Mouse (Mus musculus) heart, adult 2 months (tissue): ENCODE data around the gene Kremen1. TPM values are rescaled to one million over a fixed set of nuclear protein-coding genes. Genes with fewer than 3 reads are reported as not detected.

Experiments used
- DNase-seq, 2 experiments: peaks; one replicate each; pipeline ENCODE4 v3.0.0; 2021
- H3K27ac ChIP-seq: fragments of 200-600 bp; 2 replicates; pipeline ENCODE4 v1.8.1; 2022
- H3K27me3 ChIP-seq: fragments of 200-500 bp; 2 replicates; pipeline ENCODE4 v1.6.1; 2012; ENCODE audit warnings: mild to moderate bottlenecking, low read length, inconsistent platforms, mixed read lengths; ENCODE audit not compliant: control insufficient read depth, insufficient read depth
- H3K36me3 ChIP-seq: fragments of 200-500 bp; 2 replicates; pipeline ENCODE4 v1.6.1; 2012; ENCODE audit warnings: low read length, inconsistent platforms; ENCODE audit not compliant: control insufficient read depth, insufficient read depth
- H3K4me1 ChIP-seq: fragments of 200-500 bp; 2 replicates; pipeline ENCODE4 v1.6.1; 2011; ENCODE audit warnings: low read length; ENCODE audit not compliant: control insufficient read depth, insufficient read depth
- H3K4me3 ChIP-seq: fragments of 200-600 bp; 2 replicates; pipeline ENCODE4 v1.8.1; 2022
- H3K79me2 ChIP-seq: fragments of 200-500 bp; replicated peaks from 2 replicates; pipeline ENCODE4 v1.6.1; 2012; ENCODE audit warnings: mild to moderate bottlenecking, inconsistent platforms, low read length, moderate library complexity, mixed read lengths; ENCODE audit not compliant: control insufficient read depth, insufficient read depth
- H3K9ac ChIP-seq: fragments of 200-500 bp; 2 replicates; pipeline ENCODE4 v1.6.1; 2012; ENCODE audit warnings: low read depth, mild to moderate bottlenecking, control low read depth, inconsistent platforms, low read length, mixed read lengths
- CTCF ChIP-seq: fragments of 200-600 bp; IDR thresholded peaks from 2 replicates; pipeline ENCODE4 v1.8.1; 2022; ENCODE audit warnings: antibody characterized with exemption, mild to moderate bottlenecking, moderate library complexity
- EP300 ChIP-seq: fragments of 200-500 bp; IDR thresholded peaks from 2 replicates; pipeline ENCODE4 v1.6.1; 2011; ENCODE audit warnings: low read depth, low read length, control low read depth; ENCODE audit not compliant: insufficient read depth
- POLR2A ChIP-seq: fragments of 200-500 bp; IDR thresholded peaks from 2 replicates; pipeline ENCODE4 v1.6.1; 2011; ENCODE audit warnings: mild to moderate bottlenecking, low read depth, low read length, control low read depth; ENCODE audit not compliant: insufficient read depth
- WGBS: fragments of 180-500 bp; shearing (Covaris S2); methylation state at CpG from one replicate; pipeline ENCODE4 v1.1.7; 2018; 5-methylcytosine and 5-hydroxymethylcytosine counted together
- intact Hi-C: fragments of 180-260 bp; cut with DNase I; formaldehyde crosslinking; loops from one replicate; pipeline ENCODE4 v1.15.1; 2025
- polyA plus RNA-seq: library from polyadenylated mRNA; depleted of rRNA; stranded (reverse); fragments of >200 nt; gene quantifications from 2 replicates; pipeline ENCODE4 v1.2.3, GENCODE M21; 2012
- total RNA-seq, 2 experiments: library from RNA; stranded (reverse); gene quantifications; 2 replicates each; pipeline ENCODE4 v1.2.3; 2021

Kremen1 gene
- total and polyA plus RNA-seq, 3 experiments: 59.7 to 93.9 (median 80.3) TPM

GRCm38 (mm10) chr11:5253528-5253927 lies 7.8 kb downstream of the Kremen1 start:
- Histone ChIP-seq H3K4me3 (no peak overlapping the region), H3K27me3 (no peaks in the 10 kb centered on the region), H3K4me1 (peaks cover 11% of the 10 kb centered on the region), H3K9ac (no peak overlapping the region), H3K79me2 (peaks cover 7% of the 10 kb centered on the region), H3K36me3 (peaks cover 8% of the 10 kb centered on the region), H3K27ac (peak overlapping the region; percentile 18; the same call in 1 of the 2 replicates)
- TF ChIP-seq EP300 (no peak), CTCF (no peak), POLR2A (no peak)
- DNase-seq: no peak
- intact Hi-C loops: no loop called here
- WGBS: 20% methylated on average over 3 of the region's 3 CpGs

- Histone ChIP-seq H3K4me3 (no peak overlapping the region), H3K79me2 (peaks cover 9% of the 10 kb centered on the region), H3K27ac (no peak overlapping the region), H3K27me3 (no peaks in the 10 kb centered on the region), H3K4me1 (peaks cover 11% of the 10 kb centered on the region), H3K36me3 (peaks cover 8% of the 10 kb centered on the region), H3K9ac (no peak overlapping the region)
- intact Hi-C loops: no loop called here
- 91% methylated on average over 8 of the region's 8 CpGs for WGBS
- DNase-seq: no peak
- TF ChIP-seq POLR2A (no peak), CTCF (no peak), EP300 (no peak)
Observed at GRCm38 (mm10) chr11:5252727-5253126, 8.6 kb downstream of the Kremen1 start.

- TF ChIP-seq POLR2A: no peak
- no peak for TF ChIP-seq CTCF
- TF ChIP-seq EP300: no peak
- intact Hi-C loops: no loop called here
- DNase-seq: no peak
- no peak overlapping the region for H3K27ac ChIP-seq
- H3K4me1 ChIP-seq: peaks cover 9% of the 10 kb centered on the region
- no peak overlapping the region for H3K4me3 ChIP-seq
- H3K79me2 ChIP-seq: peaks cover 9% of the 10 kb centered on the region
- H3K27me3 ChIP-seq: no peaks in the 10 kb centered on the region
- H3K36me3 ChIP-seq: peaks cover 8% of the 10 kb centered on the region
- H3K9ac ChIP-seq: no peak overlapping the region
- whole genome bisulfite sequencing: 65% methylated on average over 6 of the region's 6 CpGs
Observed at GRCm38 (mm10) chr11:5251112-5251511, 10.2 kb downstream of the Kremen1 start.

- H3K79me2 ChIP-seq: peaks cover 8% of the 10 kb centered on the region
- WGBS: 68% methylated on average over 2 of the region's 2 CpGs
- no peaks in the 10 kb centered on the region for H3K27me3 ChIP-seq
- H3K36me3 ChIP-seq: peaks cover 4% of the 10 kb centered on the region; the same call in 1 of the 2 replicates
- no peak for DNase-seq
- H3K4me1 ChIP-seq: peaks cover 18% of the 10 kb centered on the region
- no peak overlapping the region for H3K9ac ChIP-seq
- TF ChIP-seq POLR2A (no peak), EP300 (no peak), CTCF (no peak)
- intact Hi-C loops: no loop called here
- H3K27ac ChIP-seq: no peak overlapping the region
- no peak overlapping the region for H3K4me3 ChIP-seq
Observed at GRCm38 (mm10) chr11:5248200-5248599, 13.2 kb downstream of the Kremen1 start.

- peak overlapping the region; percentile 78 for H3K27ac ChIP-seq
Observed at GRCm38 (mm10) chr11:5245431-5245830, 15.9 kb downstream of the Kremen1 start.

GRCm38 (mm10) chr11:5244749-5245130 lies 16.6 kb downstream of the Kremen1 start:
- Histone ChIP-seq H3K4me3 (peak overlapping the region; percentile 30; the same call in 1 of the 2 replicates), H3K4me1 (peaks cover 18% of the 10 kb centered on the region), H3K9ac (no peak overlapping the region), H3K79me2 (peaks cover 4% of the 10 kb centered on the region; the same call in 1 of the 2 replicates), H3K27ac (peak overlapping the region; percentile 78), H3K36me3 (peaks cover 7% of the 10 kb centered on the region), H3K27me3 (no peaks in the 10 kb centered on the region)
- intact Hi-C loops: loop anchor here (2.0 kb wide), 1 partner anchor 16 kb away; the partner anchor contains the start of gene Kremen1
- 20% methylated on average over 8 of the region's 8 CpGs for WGBS
- peak; percentile 23 to 34 for DNase-seq
- TF ChIP-seq CTCF (no peak), POLR2A (no peak), EP300 (no peak)

More at GRCm38 (mm10) chr11:5245431-5245830, 15.9 kb downstream of the Kremen1 start:
- TF ChIP-seq CTCF: no peak
- TF ChIP-seq POLR2A: no peak
- no peak for TF ChIP-seq EP300
- 36% methylated on average over 7 of the region's 7 CpGs for WGBS
- intact Hi-C loops: loop anchor here (2.0 kb wide), 1 partner anchor 15 kb away; the partner anchor contains the start of gene Kremen1
- no peaks in the 10 kb centered on the region for H3K27me3 ChIP-seq
- no peak for DNase-seq
- H3K36me3 ChIP-seq: peaks cover 4% of the 10 kb centered on the region; the same call in 1 of the 2 replicates
- no peak overlapping the region for H3K9ac ChIP-seq
- peaks cover 18% of the 10 kb centered on the region for H3K4me1 ChIP-seq
- peaks cover 4% of the 10 kb centered on the region; the same call in 1 of the 2 replicates for H3K79me2 ChIP-seq
- no peak overlapping the region for H3K4me3 ChIP-seq
